Mouse (Mus musculus) liver, embryonic 14.5 days (tissue): ENCODE measurements around the gene Trim17.

Experiments used
- CTCF ChIP-seq: IDR thresholded peaks from 2 replicates; pipeline ENCODE4 v1.5.1; 2016; ENCODE audit warnings: antibody characterized with exemption, low read depth, control low read depth
- EP300 ChIP-seq: IDR thresholded peaks from 2 replicates; pipeline ENCODE4 v1.6.1; 2016; ENCODE audit warnings: antibody characterized with exemption, low read depth

DNA sequence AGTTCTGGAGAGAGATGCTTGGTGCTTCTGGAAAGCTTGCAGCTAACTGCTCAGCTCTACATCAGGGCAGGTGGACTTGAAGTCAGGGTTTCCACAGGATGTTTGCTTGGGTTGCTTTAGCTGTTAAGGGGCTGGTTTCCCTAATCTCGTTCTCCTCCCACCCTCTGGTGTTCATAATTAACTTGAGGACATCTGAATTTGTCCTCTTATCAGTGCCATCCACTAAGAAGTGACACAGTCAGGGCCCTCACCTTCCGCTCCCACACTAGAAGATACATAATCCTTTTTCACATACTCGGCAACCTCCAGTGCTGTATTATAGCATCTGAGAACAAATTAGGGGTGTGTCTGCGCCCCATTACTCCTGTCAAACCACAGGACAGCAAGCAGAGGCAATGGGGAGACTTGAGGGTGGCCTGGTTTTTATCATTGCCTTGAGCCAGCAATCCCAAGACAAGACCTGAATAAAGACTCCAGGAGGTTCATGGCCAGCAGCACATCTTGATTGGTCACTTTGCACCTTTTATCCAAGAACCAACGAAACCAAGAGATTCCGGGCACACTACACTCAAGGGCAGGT lies 38.7 kb downstream of the Trim17 start:
- TF ChIP-seq CTCF = no peak
- TF ChIP-seq EP300 = no peak
